Mouse (Mus musculus): ENCODE data around the gene Serpinb6b. TPM values are rescaled to one million over a fixed set of nuclear protein-coding genes. Genes with fewer than 3 reads are reported as not detected.

The Serpinb6b gene
- total RNA-seq, 2 experiments from 2014 or later, result 0.89 to 1.5 TPM

DNA sequence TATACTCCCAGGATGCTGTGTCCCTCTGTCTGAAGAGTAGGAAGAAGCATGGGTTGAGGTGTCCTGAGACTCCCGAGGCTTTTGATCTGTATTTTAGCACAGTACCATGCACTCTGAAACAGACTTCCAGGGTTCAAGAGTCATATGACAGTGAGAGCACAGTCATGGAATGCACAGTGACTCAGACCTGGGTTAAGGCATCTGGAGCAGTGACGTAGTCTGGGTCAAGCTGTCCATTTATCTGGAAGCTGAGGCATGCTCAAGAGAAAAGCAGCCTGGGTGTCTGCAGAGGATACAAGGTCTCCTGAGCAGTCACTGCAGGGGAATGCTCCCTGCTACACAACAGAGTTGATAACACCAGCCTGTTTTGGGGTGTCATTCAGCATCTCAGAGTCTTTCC lies 63.5 kb downstream of the Serpinb6b start:
- DNase-seq (ENCODE audit: low spot score in 2 of 2), result no peak

Other genes with a start within 250 kb of the Serpinb6b start
- not detected for gene Mylk4, start 181.3 kb upstream of the Serpinb6b start, total RNA-seq (2021)
- 10 to 100 TPM; 64.3 to 70.0 TPM for gene Wrnip1, start 163.2 kb upstream of the Serpinb6b start, total RNA-seq (2021)
- 1 to 10 TPM in 1 of 2 experiments, not detected in 1; 1.4 TPM for gene D930007J09Rik, start 162.4 kb upstream of the Serpinb6b start, total RNA-seq (2021)
- gene Serpinb1a, start 114.0 kb upstream of the Serpinb6b start, total RNA-seq (2021), result 1 to 10 TPM; 4.9 to 6.4 TPM
- not detected for gene Serpinb1c, start 67.0 kb upstream of the Serpinb6b start, total RNA-seq (2021)
- gene Serpinb9, start 38.0 kb downstream of the Serpinb6b start, total RNA-seq (2021), result 1 to 10 TPM; 5.7 to 7.0 TPM
- gene Serpinb9b, start 62.2 kb downstream of the Serpinb6b start, total RNA-seq (2021), result not detected
- 1 to 10 TPM; 1.2 to 1.9 TPM for gene Serpinb1b, start 113.4 kb downstream of the Serpinb6b start, total RNA-seq (2021)
- not detected for gene Serpinb9c, start 194.5 kb downstream of the Serpinb6b start, total RNA-seq (2021)
- gene Serpinb9d, start 227.8 kb downstream of the Serpinb6b start, total RNA-seq (2021), result not detected

All from left cerebral cortex, adult 18-20 months (tissue).